Mouse (Mus musculus) ES-Bruce4 (cell line): ENCODE measurements around the gene Nfam1.

ENCODE experiments used
- CTCF ChIP-seq: IDR thresholded peaks from one replicate; pipeline ENCODE4 v1.8.1; 2011; ENCODE audit warnings: low read depth, low read length
- EP300 ChIP-seq: IDR thresholded peaks from 2 replicates; pipeline ENCODE4 v1.6.1; 2011; ENCODE audit warnings: low read depth, low read length; ENCODE audit not compliant: insufficient read depth
- POLR2A ChIP-seq: IDR thresholded peaks from one replicate; pipeline ENCODE4 v1.8.1; 2011; ENCODE audit warnings: low read length; ENCODE audit not compliant: insufficient read depth

GRCm38 (mm10) chr15:83068270-83068669, 35.2 kb upstream of the Nfam1 start:
- TF ChIP-seq EP300 (no peak), CTCF (no peak), POLR2A (no peak)
